Mouse (Mus musculus) Patski (cell line): Measurements from ENCODE around the gene Adamts12. TPM values are rescaled to one million over a fixed set of nuclear protein-coding genes. Genes with fewer than 3 reads are reported as not detected.

Experiments used
- ATAC-seq: fragments of 100-300 bp; one replicate; pipeline ENCODE4 v1.8.0; 2021
- CTCF ChIA-PET: fragments of 350-600 bp; sonication (Branson Sonifier 250); formaldehyde crosslinking; loops from one replicate; lab custom pipeline; 2022; ENCODE audit warnings: inconsistent platforms; lab: Charles Lee
- POLR2A ChIA-PET: fragments of 350-600 bp; sonication (Branson Sonifier 250); formaldehyde crosslinking; loops from one replicate; lab custom pipeline; 2022; ENCODE audit warnings: antibody characterized with exemption, inconsistent platforms; lab: Charles Lee
- DNase-seq: peaks from one replicate; pipeline ENCODE4 v3.0.0-alpha.2; 2011; ENCODE audit warnings: low read depth, low spot score
- H3K27me3 ChIP-seq: fragments of 371-371 bp; one replicate; pipeline ENCODE4 v1.5.1; 2021
- CTCF ChIP-seq: fragments of 100-300 bp; IDR thresholded peaks from one replicate; pipeline ENCODE4 v1.5.1; 2021
- in situ Hi-C: fragments of 300-500 bp; cut with MboI; formaldehyde crosslinking; loops from 3 replicates; pipeline ENCODE4 v1.11.1; 2018; ENCODE audit warnings: low pct_unique_long_range_greater_than_20kb, mixed read lengths
- polyA plus RNA-seq: library from polyadenylated mRNA; unstranded; gene quantifications from one replicate; pipeline ENCODE4 v1.2.3, GENCODE M21; 2021

The Adamts12 gene
- polyA plus RNA-seq, 1 experiment from 2014 or later: 0.36 TPM

GRCm38 (mm10) chr15:11160759-11161158 is 96.2 kb downstream of the Adamts12 start:
- H3K27me3 ChIP-seq: peaks cover 4% of the 10 kb centered on the region
- in situ Hi-C loops: no loop called here
- no peak for TF ChIP-seq CTCF
- ChIA-PET POLR2A (no interaction called here), CTCF (no interaction called here)
- ATAC-seq (no peak), DNase-seq (no peak)

GRCm38 (mm10) chr15:11165883-11166282 is 101.3 kb downstream of the Adamts12 start:
- ChIA-PET CTCF (no interaction called here), POLR2A (interaction anchor here (0.7 kb wide), 1 partner anchor 257 kb away, joined by 3 read pairs; no protein-coding TSS in a partner anchor)
- ATAC-seq (no peak), DNase-seq (no peak)
- no peak for TF ChIP-seq CTCF
- peaks cover 5% of the 10 kb centered on the region for H3K27me3 ChIP-seq
- in situ Hi-C loops: no loop called here

- ChIA-PET CTCF (interaction anchor here (1.4 kb wide), 1 partner anchor 12 kb away, joined by 4 read pairs; no protein-coding TSS in a partner anchor), POLR2A (no interaction called here)
- in situ Hi-C loops: no loop called here
- peaks cover 5% of the 10 kb centered on the region for H3K27me3 ChIP-seq
- no peak for DNase-seq
- TF ChIP-seq CTCF: no peak
- ATAC-seq: no peak
Observed at GRCm38 (mm10) chr15:11173884-11174470, 109.4 kb downstream of the Adamts12 start.

- peaks cover 5% of the 10 kb centered on the region for H3K27me3 ChIP-seq
- ChIA-PET CTCF (no interaction called here), POLR2A (no interaction called here)
- ATAC-seq (no peak), DNase-seq (no peak)
- in situ Hi-C loops: no loop called here
- TF ChIP-seq CTCF: no peak
Observed at GRCm38 (mm10) chr15:11174842-11175241, 110.3 kb downstream of the Adamts12 start.

- TF ChIP-seq CTCF: no peak
- H3K27me3 ChIP-seq: peaks cover 5% of the 10 kb centered on the region
- ATAC-seq (no peak), DNase-seq (no peak)
- ChIA-PET CTCF (no interaction called here), POLR2A (no interaction called here)
- in situ Hi-C loops: no loop called here
Observed at GRCm38 (mm10) chr15:11177448-11177847, 112.9 kb downstream of the Adamts12 start.

GRCm38 (mm10) chr15:11179751-11180169 is 115.2 kb downstream of the Adamts12 start:
- no peak for TF ChIP-seq CTCF
- ATAC-seq (no peak), DNase-seq (no peak)
- H3K27me3 ChIP-seq: peaks cover 5% of the 10 kb centered on the region
- ChIA-PET CTCF (no interaction called here), POLR2A (no interaction called here)
- in situ Hi-C loops: no loop called here

GRCm38 (mm10) chr15:11186711-11187110 is 122.1 kb downstream of the Adamts12 start:
- TF ChIP-seq CTCF: no peak
- ChIA-PET CTCF (interaction anchor here (1.1 kb wide), 1 partner anchor 11 kb away, joined by 3 read pairs; no protein-coding TSS in a partner anchor), POLR2A (no interaction called here)
- in situ Hi-C loops: no loop called here
- DNase-seq (no peak), ATAC-seq (no peak)
- peaks cover 5% of the 10 kb centered on the region for H3K27me3 ChIP-seq

- DNase-seq: no peak
Observed at GRCm38 (mm10) chr15:11190447-11190846, 125.9 kb downstream of the Adamts12 start.

GRCm38 (mm10) chr15:11192762-11193161 is 128.2 kb downstream of the Adamts12 start:
- in situ Hi-C loops: no loop called here
- TF ChIP-seq CTCF: no peak
- H3K27me3 ChIP-seq: peaks cover 8% of the 10 kb centered on the region
- POLR2A ChIA-PET: no interaction called here
- DNase-seq: no peak
- CTCF ChIA-PET: interaction anchor here (1.1 kb wide), 1 partner anchor 13 kb away, joined by 3 read pairs; no protein-coding TSS in a partner anchor
- ATAC-seq: no peak

More at GRCm38 (mm10) chr15:11190447-11190846, 125.9 kb downstream of the Adamts12 start:
- ChIA-PET POLR2A (no interaction called here), CTCF (no interaction called here)
- H3K27me3 ChIP-seq: peaks cover 8% of the 10 kb centered on the region
- ATAC-seq: no peak
- in situ Hi-C loops: no loop called here
- TF ChIP-seq CTCF: no peak

- CTCF ChIA-PET: no interaction called here
- ATAC-seq (no peak), DNase-seq (no peak)
- peaks cover 3% of the 10 kb centered on the region for H3K27me3 ChIP-seq
- in situ Hi-C loops: no loop called here
- no peak for TF ChIP-seq CTCF
- POLR2A ChIA-PET: no interaction called here
Observed at GRCm38 (mm10) chr15:11197051-11197450, 132.5 kb downstream of the Adamts12 start.

GRCm38 (mm10) chr15:11198246-11198795 is 133.7 kb downstream of the Adamts12 start:
- in situ Hi-C loops: no loop called here
- ATAC-seq (no peak), DNase-seq (no peak)
- peaks cover 3% of the 10 kb centered on the region for H3K27me3 ChIP-seq
- ChIA-PET POLR2A (no interaction called here), CTCF (no interaction called here)
- no peak for TF ChIP-seq CTCF
